ENCODE assay signal across 25 mouse cellular contexts in the genomic region with DNA sequence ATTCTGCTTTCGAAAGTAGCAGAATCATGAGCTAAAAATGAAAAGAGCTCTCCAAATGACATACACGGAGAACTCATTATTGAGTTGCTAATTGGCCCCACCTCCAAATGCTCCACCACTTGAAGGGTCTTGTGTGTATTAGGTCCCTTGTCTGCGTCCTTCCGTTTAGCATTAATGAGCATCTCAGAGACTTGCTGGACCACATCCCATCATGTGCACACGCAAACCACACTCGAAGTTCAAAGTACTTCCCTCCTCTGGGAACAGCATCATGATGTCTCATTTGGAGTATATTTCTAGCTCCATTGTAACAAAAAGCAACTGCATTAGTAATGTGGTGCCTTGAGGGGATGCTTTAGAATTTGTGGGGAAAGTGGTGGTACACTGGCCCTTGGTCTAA.
"Had no signal": no experiment of that assay in that cellular context is flagged by ENCODE, and none has a peak within 500 bp of the region (broad histone marks: within the 10 kb centered on the region; RNA-seq: fewer than 3 reads in every experiment).

No protein-coding gene starts in this region.

- ATAC-seq: hindbrain, embryonic 16.5 days; inflammation-experienced regulatory T-cells, adult 6 months; intestine, embryonic 15.5 days; intestine, postnatal 0 days had no signal

- H3K27ac ChIP-seq: gastrocnemius, adult 2 months; heart, embryonic 10.5 days; hindbrain, embryonic 10.5 days; hindbrain, embryonic 12.5 days; hindbrain, embryonic 14.5 days; intestine, embryonic 15.5 days; layer of hippocampus, adult 2 months; left cerebral cortex, adult 2 months; limb, embryonic 10.5 days; limb, embryonic 12.5 days had no signal

- DNase-seq: gastrocnemius, adult 2 months; gastrocnemius, postnatal 10 days; gastrocnemius, postnatal 25 days; heart, postnatal 10 days; heart, postnatal 4 days; kidney, adult 18-20 months; kidney, adult 8-10 months; kidney, postnatal 10 days; kidney, postnatal 25 days; kidney, postnatal 4 days; liver had no signal

- H3K36me3 ChIP-seq: heart, embryonic 10.5 days; heart, embryonic 12.5 days; hindbrain, embryonic 10.5 days; hindbrain, embryonic 12.5 days; intestine, embryonic 15.5 days; limb, embryonic 10.5 days; limb, embryonic 12.5 days had no signal

- H3K9ac ChIP-seq: heart, embryonic 12.5 days; hindbrain, embryonic 12.5 days; hindbrain, embryonic 14.5 days; intestine, embryonic 15.5 days; limb, embryonic 12.5 days had no signal

- H3K4me3 ChIP-seq: gastrocnemius, adult 2 months; heart, embryonic 10.5 days; heart, embryonic 12.5 days; hindbrain, embryonic 10.5 days; hindbrain, embryonic 12.5 days; intestine, embryonic 15.5 days; layer of hippocampus, adult 2 months; left cerebral cortex, adult 2 months; limb, embryonic 10.5 days; limb, embryonic 12.5 days had no signal

- H3K4me2 ChIP-seq: heart, embryonic 12.5 days; hindbrain, embryonic 12.5 days; hindbrain, embryonic 14.5 days; intestine, embryonic 15.5 days; limb, embryonic 12.5 days; liver, embryonic 11.5 days had no signal

- H3K27me3 ChIP-seq: heart, embryonic 12.5 days; hindbrain, embryonic 12.5 days; intestine, embryonic 15.5 days; limb, embryonic 12.5 days had no signal

- H3K4me1 ChIP-seq: heart, embryonic 10.5 days; heart, embryonic 12.5 days; hindbrain, embryonic 10.5 days; hindbrain, embryonic 12.5 days; intestine, embryonic 15.5 days; limb, embryonic 10.5 days; limb, embryonic 12.5 days had no signal

- H3K9me3 ChIP-seq: heart, embryonic 10.5 days; heart, embryonic 12.5 days; hindbrain, embryonic 10.5 days; hindbrain, embryonic 12.5 days; intestine, embryonic 15.5 days; limb, embryonic 10.5 days; limb, embryonic 12.5 days had no signal
